Mouse (Mus musculus): Measurements from ENCODE around the gene Ms4a10.

DNA sequence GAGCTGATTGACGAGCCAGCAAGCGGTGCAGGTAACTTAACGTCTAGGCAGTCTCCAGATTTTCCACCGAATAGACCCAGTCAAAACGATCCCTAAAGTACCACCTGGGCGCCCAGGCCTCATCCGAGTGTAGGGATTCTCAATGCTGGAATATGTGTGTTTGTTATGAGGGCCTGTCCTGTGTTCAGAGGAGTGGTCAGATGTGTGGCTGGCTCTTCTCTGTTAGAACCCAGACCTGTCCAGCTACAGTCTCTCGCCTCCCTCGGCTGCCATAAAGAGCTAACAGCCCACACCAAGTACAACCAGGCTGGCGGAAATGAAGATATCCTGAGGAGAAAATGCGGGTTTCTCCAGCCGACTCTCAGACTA lies 14.5 kb downstream of the Ms4a10 start:
- TF ChIP-seq SMC3 (IDR thresholded peaks at IDR 0.05; ENCODE audit: low read depth, low read length) (no peak), EP300 (IDR thresholded peaks at IDR 0.05; ENCODE audit: low read depth in 1 of 2, low read length in 2 of 2) (no peak), GABPA (IDR thresholded peaks at IDR 0.05; ENCODE audit: low read depth, low read length) (no peak), TAL1 (IDR thresholded peaks at IDR 0.05; ENCODE audit: low read length) (no peak), CTCF (IDR thresholded peaks at IDR 0.05 in 2 of 3, conservative IDR thresholded peaks at IDR 0.05 in 1 of 3; ENCODE audit: control insufficient read depth in 1 of 3, insufficient read depth in 1 of 3, low read depth in 2 of 3, low read length in 3 of 3, poor library complexity in 1 of 3, severe bottlenecking in 1 of 3) (no peak), BHLHE40 (IDR thresholded peaks at IDR 0.05; ENCODE audit: borderline replicate concordance, low read depth, low read length) (no peak), MAZ (IDR thresholded peaks at IDR 0.05; ENCODE audit: low read depth, low read length) (no peak), POLR2A (IDR thresholded peaks at IDR 0.05; ENCODE audit: control insufficient read depth in 1 of 2, insufficient read depth in 1 of 2, low read depth in 1 of 2, low read length in 2 of 2, poor library complexity in 1 of 2) (no peak)
